Mouse (Mus musculus): Measurements from ENCODE around the gene Spout1. TPM values are rescaled to one million over a fixed set of nuclear protein-coding genes. Genes with fewer than 3 reads are reported as not detected.
"Not testable (repeated sequence)": the region's sequence is repeated elsewhere in the genome, so short reads cannot be mapped to it uniquely, and the experiment has no call there.

The Spout1 gene
- total RNA-seq, 2 experiments from 2014 or later: 25.1 to 26.2 TPM

- DNase-seq (ENCODE audit: low spot score in 2 of 2): no peak
These were observed 4.2 kb upstream of the Spout1 start for GRCm38 (mm10) chr2:30182424-30182823.

GRCm38 (mm10) chr2:30178711-30179110, 452 bp upstream of the Spout1 start:
- DNase-seq (ENCODE audit: low spot score in 2 of 2): not testable (repeated sequence)

GRCm38 (mm10) chr2:30176561-30176960, 1.7 kb downstream of the Spout1 start:
- DNase-seq (ENCODE audit: low spot score in 2 of 2): no peak

GRCm38 (mm10) chr2:30175897-30176296, 2.4 kb downstream of the Spout1 start:
- DNase-seq (ENCODE audit: low spot score in 2 of 2): no peak

GRCm38 (mm10) chr2:30173541-30174240, 4.6 kb downstream of the Spout1 start:
- no peak for DNase-seq (ENCODE audit: low spot score in 2 of 2)

GRCm38 (mm10) chr2:30171997-30172382, 6.3 kb downstream of the Spout1 start:
- DNase-seq (ENCODE audit: low spot score in 2 of 2): no peak

GRCm38 (mm10) chr2:30171371-30171996, 6.8 kb downstream of the Spout1 start, which contains the start of gene Endog:
Endog (plus strand) TSS chr2:30171493.
- peak; percentile 57 to 73 for DNase-seq (ENCODE audit: low spot score in 2 of 2)

- no peak for DNase-seq (ENCODE audit: low spot score in 2 of 2)
These were observed 11.6 kb downstream of the Spout1 start for GRCm38 (mm10) chr2:30166677-30167076.

- no peak for DNase-seq (ENCODE audit: low spot score in 2 of 2)
These were observed 13.8 kb downstream of the Spout1 start for GRCm38 (mm10) chr2:30164340-30164932.

GRCm38 (mm10) chr2:30161809-30162208, 16.4 kb downstream of the Spout1 start:
- no peak for DNase-seq (ENCODE audit: low spot score in 2 of 2)

GRCm38 (mm10) chr2:30159871-30160270, 18.4 kb downstream of the Spout1 start:
- DNase-seq (ENCODE audit: low spot score in 2 of 2): not testable (repeated sequence)

GRCm38 (mm10) chr2:30152616-30153015, 25.6 kb downstream of the Spout1 start:
- no peak for DNase-seq (ENCODE audit: low spot score in 2 of 2)

GRCm38 (mm10) chr2:30151840-30152239, 26.4 kb downstream of the Spout1 start:
- no peak for DNase-seq (ENCODE audit: low spot score in 2 of 2)

- peak in 1 of 2 experiments; percentile 48 for DNase-seq (ENCODE audit: low spot score in 2 of 2)
These were observed 30.8 kb downstream of the Spout1 start for GRCm38 (mm10) chr2:30147466-30147865.

GRCm38 (mm10) chr2:30144436-30144835, 33.8 kb downstream of the Spout1 start:
- no peak for DNase-seq (ENCODE audit: low spot score in 2 of 2)

GRCm38 (mm10) chr2:30140021-30140420, 38.2 kb downstream of the Spout1 start:
- not testable (repeated sequence) for DNase-seq (ENCODE audit: low spot score in 2 of 2)

GRCm38 (mm10) chr2:30136458-30136857, 41.8 kb downstream of the Spout1 start:
- DNase-seq (ENCODE audit: low spot score in 2 of 2): no peak

- no peak for DNase-seq (ENCODE audit: low spot score in 2 of 2)
These were observed 43.2 kb downstream of the Spout1 start for GRCm38 (mm10) chr2:30134928-30135620.

GRCm38 (mm10) chr2:30134378-30134711, 43.9 kb downstream of the Spout1 start:
- no peak for DNase-seq (ENCODE audit: low spot score in 2 of 2)

- peak; percentile 97 for DNase-seq (ENCODE audit: low spot score in 2 of 2)
These were observed 44.5 kb downstream of the Spout1 start, which contains the start of gene Tbc1d13 for GRCm38 (mm10) chr2:30133613-30134377. Tbc1d13 (plus strand) TSS chr2:30133746.

All from adrenal gland, postnatal 4 days (tissue).